Mouse (Mus musculus): Measurements from ENCODE around the gene Il16.

The Il16 gene

DNA sequence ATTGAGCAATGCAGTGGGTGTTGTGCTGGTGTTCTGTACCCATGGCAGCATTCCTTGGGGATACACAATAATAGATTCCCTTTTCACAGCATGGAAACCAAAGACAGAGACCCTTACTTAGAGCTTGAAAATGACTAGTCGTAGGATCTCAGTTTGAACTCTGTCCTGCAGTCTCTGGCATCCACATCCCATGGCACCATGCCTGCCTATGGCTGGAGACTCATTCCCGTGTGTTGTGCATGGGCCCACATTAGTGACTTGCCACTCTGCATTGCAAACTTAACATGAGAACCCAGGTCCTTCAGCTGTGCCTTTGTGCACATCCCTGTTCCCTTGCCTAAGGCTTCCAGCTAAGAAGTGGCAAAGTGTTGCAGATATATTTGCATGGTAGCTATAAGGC, 100.8 kb downstream of the Il16 start:
- DNase-seq (ENCODE audit: low spot score): no peak

GRCm38 (mm10) chr7:83643581-83643980, 101.9 kb downstream of the Il16 start:
- no peak for DNase-seq (ENCODE audit: low spot score)

- no peak for DNase-seq (ENCODE audit: low spot score)
Measured at GRCm38 (mm10) chr7:83641163-83641562, 104.4 kb downstream of the Il16 start.

DNA sequence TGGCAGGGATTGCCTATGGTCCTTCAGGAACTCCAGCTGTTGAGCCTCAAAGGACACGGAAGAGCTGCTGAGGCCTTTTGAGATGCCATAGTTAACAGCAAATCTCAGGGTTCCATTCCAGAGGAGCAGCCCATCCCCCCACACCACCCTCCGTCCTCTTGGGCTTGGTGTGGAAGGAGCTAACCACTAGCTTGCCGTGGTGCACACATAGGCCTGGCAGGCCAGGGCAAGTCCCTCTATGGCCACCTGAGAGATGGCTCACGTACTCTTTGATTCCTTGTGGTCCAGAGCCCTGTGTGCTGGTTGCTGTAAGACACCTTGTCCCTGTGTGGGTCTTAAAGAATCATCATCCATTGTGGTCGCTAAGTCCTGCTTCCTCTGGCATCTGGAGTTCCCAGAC, 104.9 kb downstream of the Il16 start:
- DNase-seq (ENCODE audit: low spot score): no peak

- no peak for DNase-seq (ENCODE audit: low spot score)
Measured at GRCm38 (mm10) chr7:83639084-83639483, 106.4 kb downstream of the Il16 start.

DNA sequence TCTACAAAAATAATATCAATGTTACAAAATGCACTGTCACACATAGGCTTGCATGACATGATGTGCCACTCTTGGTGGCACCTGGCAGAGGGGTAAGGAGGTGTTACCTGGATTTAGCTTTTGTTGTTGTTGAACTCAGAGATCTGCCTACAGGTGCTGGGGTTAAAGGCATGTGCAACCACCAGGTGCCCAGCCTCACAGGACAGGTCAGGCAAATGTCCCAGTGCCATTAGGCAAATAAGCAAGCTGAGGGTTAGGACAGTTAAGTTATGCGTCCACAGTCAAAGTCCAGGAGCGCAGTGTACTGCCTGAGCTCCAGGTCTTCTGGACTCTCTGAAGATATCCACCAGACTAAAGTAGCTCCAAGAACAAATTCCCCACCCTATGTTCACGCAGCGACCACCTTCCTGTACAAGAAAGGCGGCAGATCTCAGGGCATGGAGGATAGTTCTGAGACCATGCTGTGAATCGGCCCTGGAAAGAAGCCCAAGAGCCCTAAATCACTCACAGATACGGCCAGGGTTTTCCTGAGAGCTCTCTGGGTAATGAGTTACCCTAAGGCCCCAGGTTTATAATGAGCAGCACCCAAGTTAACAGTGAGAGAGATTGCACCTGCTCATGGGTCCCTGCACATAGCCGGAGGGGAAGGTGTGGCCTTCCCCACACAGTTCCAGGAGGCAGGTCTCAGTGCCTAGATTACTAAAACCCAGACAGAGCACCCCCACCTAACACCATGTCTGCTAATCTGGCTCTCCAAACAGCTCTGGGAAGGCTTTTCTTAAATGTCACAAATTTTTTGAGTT, 107.5 kb downstream of the Il16 start:
- DNase-seq (ENCODE audit: low spot score): no peak

- no peak for DNase-seq (ENCODE audit: low spot score)
Measured at GRCm38 (mm10) chr7:83636425-83636824, 109.1 kb downstream of the Il16 start.

GRCm38 (mm10) chr7:83635726-83636125, 109.8 kb downstream of the Il16 start:
- DNase-seq (ENCODE audit: low spot score): no peak

GRCm38 (mm10) chr7:83633856-83634255, 111.7 kb downstream of the Il16 start:
- DNase-seq (ENCODE audit: low spot score): no peak

DNA sequence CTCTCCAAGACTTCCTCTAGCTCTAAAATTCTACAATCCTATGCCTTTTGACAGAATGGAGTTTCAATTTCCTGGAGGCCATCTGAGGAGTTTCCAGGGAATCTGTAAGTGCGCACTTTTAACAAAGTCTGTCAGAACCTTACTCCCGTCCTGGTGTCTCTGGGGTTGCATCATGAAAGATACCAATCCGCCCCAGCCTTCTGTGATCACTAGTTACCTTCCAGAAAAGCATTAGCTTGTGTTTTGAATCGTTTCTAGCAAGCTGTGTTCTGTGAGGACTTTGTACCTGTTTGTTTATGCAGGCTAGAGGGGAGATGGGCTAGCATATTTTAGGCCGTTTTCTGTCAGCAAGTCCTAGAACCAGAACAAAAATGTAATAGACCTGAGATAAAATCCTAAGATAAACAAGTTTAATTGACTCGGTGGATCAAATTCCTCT, 112.8 kb downstream of the Il16 start:
- no peak for DNase-seq (ENCODE audit: low spot score)

DNA sequence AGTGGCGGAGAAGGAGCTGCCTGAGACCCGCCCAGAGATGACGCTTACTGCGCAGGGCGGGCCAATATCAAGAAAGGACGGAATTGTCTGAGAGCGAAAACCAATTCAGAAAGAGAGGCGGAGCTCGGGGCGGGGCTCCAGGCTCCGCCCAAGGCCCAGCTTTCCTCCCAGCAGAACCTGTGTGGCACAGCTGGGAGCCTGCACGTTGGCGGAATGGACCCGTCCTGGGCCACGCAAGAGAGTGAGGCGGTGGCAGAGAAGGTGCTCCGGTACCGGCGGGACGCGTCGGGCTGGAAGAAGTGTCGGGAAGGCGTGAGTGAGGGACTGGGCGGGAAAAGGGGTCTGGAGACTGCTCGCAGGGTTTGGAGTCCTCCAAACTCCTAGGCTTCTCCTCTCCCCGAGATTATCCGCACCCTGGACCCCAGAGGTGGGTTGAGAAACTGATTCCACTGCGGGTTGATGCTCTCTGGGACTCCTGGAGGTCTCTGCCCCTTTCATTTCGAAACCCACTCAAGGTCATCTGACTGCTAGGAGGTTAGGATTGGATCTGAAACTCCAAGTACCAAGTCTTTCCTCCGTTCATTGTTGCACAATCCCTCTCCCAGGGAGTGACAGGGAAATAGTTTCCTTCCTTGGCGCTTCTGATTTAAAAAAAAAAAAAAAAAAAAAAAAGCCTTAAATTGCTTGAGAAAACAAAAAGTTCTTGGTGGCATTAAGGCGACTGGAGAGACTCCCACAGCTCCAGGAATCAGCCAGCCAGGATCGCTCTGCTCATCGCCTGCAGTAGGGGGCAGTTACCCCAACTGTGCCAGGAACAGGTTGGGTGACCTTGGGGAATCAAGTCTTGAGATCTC, 113.5 kb downstream of the Il16 start, which contains the start of gene Stard5:
TSS of gene Stard5 (plus strand) at position 132 of the 854 bp plus-strand sequence.
- DNase-seq (ENCODE audit: low spot score): peak; percentile 91

- DNase-seq (ENCODE audit: low spot score): no peak
Measured at GRCm38 (mm10) chr7:83631073-83631827, 114.3 kb downstream of the Il16 start.

- no peak for DNase-seq (ENCODE audit: low spot score)
Measured at GRCm38 (mm10) chr7:83627369-83627768, 118.2 kb downstream of the Il16 start.

DNA sequence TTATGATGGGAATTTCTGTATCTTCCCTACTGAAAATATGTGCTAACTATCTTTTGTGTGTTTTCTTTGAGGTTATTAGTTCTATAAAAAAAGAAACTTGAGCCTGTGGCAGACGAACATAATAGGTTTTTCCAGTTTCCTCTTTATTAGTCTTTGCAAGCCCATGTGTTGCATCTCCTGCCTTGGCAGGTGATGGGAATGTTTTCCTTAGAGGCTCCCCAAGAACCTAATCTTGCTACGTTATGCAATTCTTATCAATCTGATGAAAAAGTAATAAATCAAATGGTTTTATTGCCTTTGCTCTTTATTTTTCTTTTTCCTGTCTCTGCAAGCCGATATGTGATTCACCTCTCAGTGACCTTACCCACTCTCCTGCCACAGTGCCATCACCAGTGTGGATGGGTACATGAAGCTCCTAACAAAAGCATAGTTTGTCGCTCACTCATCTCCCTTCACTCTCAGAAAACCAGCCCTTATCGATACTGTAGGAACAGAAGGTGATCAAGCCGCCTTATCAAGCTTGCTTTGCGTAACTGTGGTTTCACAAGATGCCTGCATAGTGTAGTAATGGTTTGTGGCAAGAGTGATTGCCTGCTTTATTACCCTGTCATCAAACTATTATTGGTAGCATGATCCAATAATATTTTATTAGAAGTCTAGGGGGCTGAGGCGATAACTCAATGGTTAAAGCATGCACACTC, 118.8 kb downstream of the Il16 start:
- DNase-seq (ENCODE audit: low spot score): no peak

DNA sequence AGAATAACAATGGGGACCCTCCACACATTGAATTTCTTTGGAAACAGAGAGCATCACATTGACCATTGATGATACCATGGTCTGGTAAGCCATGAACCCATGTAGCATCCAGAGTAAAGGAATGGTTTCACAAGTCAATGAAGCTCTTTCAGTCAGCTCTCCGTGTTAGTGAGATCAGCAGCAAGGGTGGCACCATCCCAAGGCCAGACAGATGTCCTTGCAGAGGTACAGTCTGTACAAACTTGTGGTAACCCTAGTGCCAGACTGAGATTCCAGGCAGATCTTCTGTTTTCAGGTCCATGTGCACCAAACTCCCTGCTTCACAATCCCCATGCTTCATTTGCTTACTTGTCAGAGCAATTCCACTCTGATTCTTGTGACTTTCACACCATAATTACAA, 121.5 kb downstream of the Il16 start:
- no peak for DNase-seq (ENCODE audit: low spot score)

DNA sequence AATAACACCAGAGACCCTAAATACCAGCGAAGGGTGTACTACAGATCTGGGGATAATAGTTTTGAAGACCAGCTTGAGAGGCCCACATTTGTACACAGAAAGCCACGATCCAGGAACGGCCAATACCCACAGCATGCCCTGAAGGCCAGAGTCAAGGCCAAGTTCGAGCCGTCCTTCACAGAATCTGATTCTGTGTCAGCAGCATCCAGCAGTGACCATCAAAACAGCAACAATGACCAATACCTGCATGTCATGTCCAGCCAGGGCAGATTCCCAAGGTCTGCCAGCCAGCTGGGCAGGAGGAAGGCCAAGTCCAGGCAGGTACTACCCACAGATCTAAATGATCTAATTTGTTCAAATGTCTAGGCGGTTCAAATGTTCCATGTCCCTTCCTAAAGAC, 122.9 kb downstream of the Il16 start:
- no peak for DNase-seq (ENCODE audit: low spot score)

DNA sequence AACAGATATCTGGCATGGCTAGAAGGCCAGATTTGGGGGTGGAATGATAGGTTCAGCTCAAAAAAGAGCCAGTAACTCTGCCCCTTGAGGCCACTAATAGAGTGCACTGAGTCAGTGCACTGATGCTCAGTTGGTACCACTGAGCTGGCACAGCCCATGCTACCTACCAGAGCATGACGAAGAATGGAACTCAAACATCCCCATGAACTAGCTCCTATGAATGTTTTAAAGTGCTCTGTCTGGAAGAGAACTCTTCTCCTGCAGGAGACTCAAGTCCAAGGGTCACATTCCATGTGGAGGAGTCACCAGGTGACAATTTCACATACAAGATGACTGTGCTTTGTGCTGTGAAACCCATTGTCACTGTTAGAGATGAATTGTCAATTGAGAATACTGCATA, 126.8 kb downstream of the Il16 start:
- DNase-seq (ENCODE audit: low spot score): no peak

DNA sequence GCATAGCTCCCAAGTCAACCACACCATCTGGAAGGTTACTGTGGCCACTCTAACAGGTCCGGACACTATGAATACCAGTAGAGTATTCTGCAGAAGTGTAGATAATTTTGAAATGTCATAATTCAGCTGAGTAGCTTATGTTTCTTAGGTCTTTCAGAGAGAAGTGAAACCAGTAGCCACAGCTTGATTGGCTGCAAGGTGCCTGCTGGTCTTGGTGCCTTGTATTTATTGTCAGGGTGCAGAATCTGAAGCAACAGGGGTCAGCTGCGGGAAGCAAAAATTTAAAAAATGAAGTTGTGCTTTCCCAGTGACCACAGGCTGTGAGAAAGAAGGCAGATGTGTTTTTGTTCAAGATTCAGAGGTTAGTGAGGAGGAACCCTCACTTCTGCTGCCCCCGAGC, 129.3 kb downstream of the Il16 start:
- no peak for DNase-seq (ENCODE audit: low spot score)

DNA sequence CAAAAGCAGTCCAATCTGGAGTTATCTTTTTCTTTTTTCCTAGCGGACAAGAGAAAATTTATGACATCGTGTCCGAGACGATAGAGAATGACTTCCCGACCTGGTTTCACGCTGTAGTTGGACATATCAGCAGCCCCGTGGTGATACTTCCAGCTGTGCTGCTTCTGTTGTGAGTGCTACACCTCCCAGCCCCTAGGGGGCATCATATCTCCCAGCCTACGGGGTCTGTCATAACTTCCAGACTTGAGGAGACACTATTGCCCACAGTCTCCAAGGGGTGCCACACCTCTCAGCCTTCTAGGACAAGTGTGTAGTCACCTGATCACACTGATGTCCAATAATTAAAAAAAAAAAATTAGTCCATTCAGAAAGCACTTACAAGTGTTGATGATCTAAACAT, 129.7 kb downstream of the Il16 start:
- DNase-seq (ENCODE audit: low spot score): no peak

DNA sequence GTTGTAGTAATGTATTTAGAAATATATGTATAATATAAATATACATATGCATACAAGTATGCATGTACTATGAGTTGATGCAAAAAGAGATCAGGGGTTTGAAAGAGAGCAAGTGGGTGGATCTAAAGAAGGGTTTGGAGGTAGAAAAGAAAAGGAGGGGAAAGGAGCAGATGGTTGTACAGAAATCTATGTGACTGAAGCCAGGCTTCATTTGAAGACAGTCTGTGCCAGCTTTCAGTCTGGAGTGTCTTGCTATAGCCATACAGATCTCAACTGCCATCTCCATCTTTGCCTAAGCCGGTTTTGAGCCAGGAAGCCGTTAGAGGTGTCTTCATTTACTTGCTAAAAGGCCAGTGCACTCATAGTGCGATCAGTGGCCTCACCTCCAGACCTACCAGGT, 130.3 kb downstream of the Il16 start:
- DNase-seq (ENCODE audit: low spot score): no peak

DNA sequence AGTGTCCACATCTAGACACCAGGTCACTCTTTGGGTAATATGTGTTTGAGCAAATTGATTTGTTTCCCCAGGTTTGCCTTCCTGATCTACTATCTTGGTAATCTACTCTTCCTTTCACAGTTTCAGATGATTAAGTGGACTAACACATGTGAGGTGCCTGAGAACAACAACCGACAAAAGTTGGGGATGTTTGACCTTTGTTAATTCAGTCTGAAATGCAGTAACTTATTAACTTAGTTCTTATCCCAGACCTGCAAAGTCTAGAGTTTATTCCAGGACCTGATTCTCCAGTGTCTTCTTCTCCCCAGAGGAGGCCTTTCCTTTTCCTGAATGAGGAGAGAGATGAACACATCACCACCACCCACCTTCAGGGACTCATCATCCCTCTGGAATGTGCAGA, 133.6 kb downstream of the Il16 start:
- DNase-seq (ENCODE audit: low spot score): no peak

DNA sequence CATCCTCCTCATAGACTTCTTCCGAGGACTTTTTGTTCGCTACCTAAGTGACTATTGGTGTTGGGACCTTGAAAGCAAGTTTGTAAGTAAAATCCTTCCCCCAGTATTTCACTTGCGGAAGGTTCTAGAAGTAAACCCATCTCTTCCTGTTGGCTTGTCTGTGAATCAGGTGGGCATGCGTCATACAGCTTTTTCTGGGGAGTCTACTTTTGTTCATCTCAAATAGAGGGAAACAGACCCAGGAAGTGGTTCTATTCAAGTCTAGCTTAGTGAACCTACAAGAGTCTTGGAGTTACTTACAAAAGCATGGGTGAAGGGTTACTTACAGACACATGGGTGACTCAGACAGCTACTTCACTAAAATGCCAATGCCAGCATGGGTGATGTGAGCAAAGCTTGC, 135.6 kb downstream of the Il16 start:
- DNase-seq (ENCODE audit: low spot score): no peak

Measured in layer of hippocampus, adult 11-12 months (tissue).